Mouse (Mus musculus) liver, embryonic 13.5 days (tissue): ENCODE results near the gene Zfp180. TPM values are rescaled to one million over a fixed set of nuclear protein-coding genes. Genes with fewer than 3 reads are reported as not detected.
"Not testable (repeated sequence)": the region's sequence is repeated elsewhere in the genome, so short reads cannot be mapped to it uniquely, and the experiment has no call there.

Experiments used
- ATAC-seq: fragments of 200-750 bp; cut with Nextera tagmentation; 2 replicates; pipeline ENCODE4 v1.8.0; 2017; ENCODE audit warnings: low read depth, mild to moderate bottlenecking, moderate number of reproducible peaks, moderate library complexity
- DNase-seq: peaks from one replicate; pipeline ENCODE4 v3.0.0; 2022
- H3K27ac ChIP-seq: fragments of 300-500 bp; sonication (generic); 2 replicates; pipeline ENCODE4 v1.5.1; 2015; ENCODE audit warnings: moderate library complexity, mild to moderate bottlenecking, inconsistent platforms
- H3K27me3 ChIP-seq: fragments of 300-500 bp; sonication (generic); 2 replicates; pipeline ENCODE4 v1.6.1; 2015; ENCODE audit warnings: mild to moderate bottlenecking, inconsistent platforms
- H3K36me3 ChIP-seq: fragments of 300-500 bp; sonication (generic); 2 replicates; pipeline ENCODE4 v1.6.1; 2015; ENCODE audit warnings: mild to moderate bottlenecking, inconsistent platforms
- H3K4me1 ChIP-seq: fragments of 300-500 bp; sonication (generic); replicated peaks from 2 replicates; pipeline ENCODE4 v1.6.1; 2015; ENCODE audit warnings: inconsistent platforms
- H3K4me2 ChIP-seq: fragments of 300-500 bp; sonication (generic); 2 replicates; pipeline ENCODE4 v1.6.1; 2015; ENCODE audit warnings: inconsistent platforms, mild to moderate bottlenecking, moderate library complexity
- H3K4me3 ChIP-seq: fragments of 300-500 bp; sonication (generic); replicated peaks from 2 replicates; pipeline ENCODE4 v1.5.1; 2015; ENCODE audit warnings: mild to moderate bottlenecking, inconsistent platforms
- H3K9ac ChIP-seq: fragments of 300-500 bp; sonication (generic); 2 replicates; pipeline ENCODE4 v1.6.1; 2015; ENCODE audit warnings: mild to moderate bottlenecking, inconsistent platforms
- H3K9me3 ChIP-seq: fragments of 300-500 bp; sonication (generic); replicated peaks from 2 replicates; pipeline ENCODE4 v1.6.1; 2016; ENCODE audit warnings: inconsistent platforms
- WGBS: fragments of 180-500 bp; shearing (Covaris S2); methylation state at CpG from one replicate; pipeline ENCODE4 v1.1.7; 2015; ENCODE audit not compliant: insufficient replicate concordance; 5-methylcytosine and 5-hydroxymethylcytosine counted together
- polyA plus RNA-seq: library from polyadenylated mRNA; unstranded; fragments of >200 nt; fragmentation: Nextera tagmentation; extraction: Ambion mirVana; gene quantifications from 2 replicates; pipeline ENCODE4 v1.2.1, GENCODE M21; 2015

Gene Zfp180
- 10.0 and 13.1 TPM in 2 replicates for polyA plus RNA-seq

DNA sequence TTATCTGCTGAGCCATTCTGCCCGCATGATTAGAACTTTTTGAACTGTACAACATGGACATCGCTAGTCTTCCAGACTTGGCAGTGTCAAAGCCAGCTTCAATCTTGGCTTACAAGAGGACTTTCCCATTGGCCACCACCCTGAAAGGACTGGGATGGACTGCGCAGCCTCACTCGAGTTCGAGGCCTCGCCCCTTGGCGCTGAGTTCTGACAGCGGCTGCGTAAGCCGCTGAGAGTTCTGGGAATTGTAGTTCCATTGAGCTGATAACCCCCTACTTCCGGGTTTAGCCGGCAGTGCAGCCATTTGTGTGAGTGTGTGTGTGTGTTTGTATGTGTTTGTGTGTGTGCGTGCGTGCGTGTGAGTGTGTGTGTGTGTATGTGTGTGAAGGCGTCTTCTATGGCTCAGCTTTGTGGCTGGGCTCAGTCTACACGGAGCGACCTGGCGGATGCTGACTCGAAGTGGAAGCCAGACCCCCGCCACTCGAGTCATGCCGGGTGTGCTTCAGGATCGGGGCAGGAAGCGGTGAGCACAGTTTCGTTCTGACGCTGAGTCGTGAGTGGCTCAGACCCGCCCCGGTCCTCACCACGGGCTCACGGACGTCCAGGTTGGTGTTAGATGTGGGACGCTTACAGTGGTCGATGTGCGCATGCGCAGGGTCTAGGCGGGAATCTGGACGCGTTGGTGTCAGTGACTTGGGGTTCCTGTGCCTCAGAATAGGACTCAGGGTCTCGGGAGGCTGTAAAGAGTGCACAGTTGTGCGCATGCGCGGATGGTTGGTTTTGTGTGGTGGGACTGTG lies at the start of gene Zfp180:
Gene Zfp180 (plus strand): TSS at position 291 of the 798 bp plus-strand sequence.
- Histone ChIP-seq H3K4me3 (peak within 1 kb of the TSS; percentile 80), H3K36me3 (peaks cover 25% of the 10 kb centered on the region), H3K27me3 (peaks cover 4% of the 10 kb centered on the region), H3K4me1 (peaks cover 28% of the 10 kb centered on the region), H3K4me2 (peak within 1 kb of the TSS; percentile 93), H3K9me3 (0 out of 2 replicates have a peak, but pooled peaks cover 2% of the 10 kb centered on the region), H3K9ac (peak within 1 kb of the TSS; percentile 85), H3K27ac (peak within 1 kb of the TSS; percentile 92)
- DNase-seq (peak; percentile 93), ATAC-seq (peak; percentile 95)
- 13% methylated on average over 44 of the region's 44 CpGs for WGBS

DNA sequence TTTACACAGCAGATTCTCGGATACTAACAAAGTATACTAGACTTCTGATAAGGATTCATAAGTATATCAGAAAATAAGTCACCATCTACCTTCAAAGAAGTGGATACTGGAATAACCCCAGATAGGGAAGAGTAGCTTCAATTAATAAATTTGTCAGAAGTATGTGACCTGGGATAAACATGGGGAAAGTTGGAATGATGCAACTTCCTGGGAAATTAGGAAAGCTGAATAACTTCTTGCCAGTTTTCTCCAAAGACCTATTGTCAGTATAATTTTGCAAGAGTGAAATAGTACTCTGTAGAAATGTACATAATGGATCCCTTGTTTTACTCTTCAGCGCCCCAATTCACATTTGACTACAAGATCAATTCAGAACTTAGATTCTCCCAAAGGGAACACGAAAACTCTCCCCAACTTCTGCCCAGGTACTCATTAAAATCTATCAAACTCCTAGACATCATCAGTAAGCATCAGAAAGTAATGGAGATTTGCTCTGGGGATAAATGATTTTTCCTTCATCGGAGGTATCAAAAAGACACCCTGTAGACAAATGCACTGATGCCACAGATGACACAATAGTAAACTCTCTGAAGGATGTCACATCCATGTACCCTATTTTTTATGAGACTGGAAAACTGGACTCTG lies 28.9 kb upstream of the Zfp180 start, which contains the start of gene Vmn1r183:
Gene Vmn1r183 (plus strand): TSS at position 595 of the 645 bp plus-strand sequence.
- Histone ChIP-seq H3K9me3 (no peaks in the 10 kb centered on the region), H3K4me3 (no peak within 1 kb of the TSS), H3K4me2 (no peak within 1 kb of the TSS), H3K4me1 (no peaks in the 10 kb centered on the region), H3K27ac (no peak within 1 kb of the TSS), H3K27me3 (no peaks in the 10 kb centered on the region), H3K36me3 (no peaks in the 10 kb centered on the region), H3K9ac (no peak within 1 kb of the TSS)
- DNase-seq (no peak), ATAC-seq (no peak)
- WGBS, result 57% methylated on average over 4 of the region's 4 CpGs

DNA sequence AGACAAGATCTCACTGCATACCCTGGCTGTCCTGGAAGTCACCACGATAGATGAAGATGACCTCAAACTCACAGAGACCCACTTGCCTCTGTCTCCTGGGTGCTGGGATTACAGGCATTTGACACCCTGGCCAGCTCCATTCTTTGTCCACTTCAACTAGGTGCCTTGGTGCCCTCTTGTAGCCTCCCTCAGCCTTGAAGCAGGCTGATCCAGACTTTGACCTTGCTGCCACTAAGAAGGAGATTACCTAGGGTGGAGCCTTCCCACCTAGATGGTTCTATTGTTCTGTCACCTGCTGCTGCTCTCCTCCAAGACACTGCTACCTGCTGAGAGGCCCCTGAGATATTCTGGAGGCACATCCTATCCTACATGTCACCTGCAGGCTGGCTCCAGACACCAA lies 7.3 kb upstream of the Zfp180 start:
- H3K9ac ChIP-seq, H3K4me2 ChIP-seq, H3K27ac ChIP-seq, ATAC-seq, DNase-seq, H3K4me1 ChIP-seq, H3K36me3 ChIP-seq, H3K4me3 ChIP-seq, H3K9me3 ChIP-seq, H3K27me3 ChIP-seq: not testable (repeated sequence)
- 24% methylated on average over 1 of the region's 1 CpGs for WGBS

DNA sequence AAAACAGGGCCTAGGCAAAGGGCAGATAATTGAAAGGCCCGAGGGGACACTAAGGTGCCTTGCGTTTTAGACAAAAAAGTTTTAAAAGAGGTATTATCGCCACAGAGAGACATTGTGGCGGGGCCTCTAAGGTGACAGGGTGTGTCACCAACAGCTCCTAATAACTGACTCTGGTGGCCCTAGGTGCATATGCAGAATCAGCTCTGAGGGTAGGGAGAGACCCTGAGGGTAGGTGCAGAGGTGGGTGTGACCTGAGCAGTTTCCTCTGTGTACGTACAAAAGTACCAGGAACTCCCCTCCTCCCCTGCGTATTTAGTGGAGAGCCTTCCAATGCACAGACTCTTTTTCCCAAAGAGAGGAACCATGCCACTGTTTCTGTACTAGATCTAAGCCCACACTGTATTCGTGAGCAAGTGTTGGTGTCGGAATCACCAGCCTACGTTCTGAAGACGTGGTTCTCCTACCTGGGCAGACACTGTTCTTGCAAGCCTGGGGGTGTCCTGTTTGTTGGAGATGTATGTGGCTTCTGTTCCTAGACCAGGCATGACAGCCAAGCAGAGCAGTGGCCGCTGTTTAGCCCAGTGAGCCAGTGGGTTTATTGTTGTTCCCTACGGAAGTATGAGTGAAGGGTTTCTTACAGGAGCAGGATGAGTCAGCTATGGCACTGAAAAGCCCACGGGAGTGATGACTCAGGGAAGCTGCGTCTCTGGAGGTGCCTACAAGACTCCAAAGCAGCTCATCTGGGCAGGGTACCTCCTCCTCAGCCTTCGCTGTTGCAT lies 922 bp downstream of the Zfp180 start:
- Histone ChIP-seq H3K27ac (peak overlapping the region; percentile 92), H3K4me2 (peak overlapping the region; percentile 93), H3K4me1 (peaks cover 28% of the 10 kb centered on the region), H3K9me3 (0 out of 2 replicates have a peak, but pooled peaks cover 2% of the 10 kb centered on the region), H3K9ac (peak overlapping the region; percentile 85), H3K36me3 (peaks cover 34% of the 10 kb centered on the region), H3K4me3 (peak overlapping the region; percentile 80), H3K27me3 (peaks cover 4% of the 10 kb centered on the region)
- 36% methylated on average over 15 of the region's 15 CpGs for WGBS
- no peak for DNase-seq
- ATAC-seq, result peak; percentile 58

DNA sequence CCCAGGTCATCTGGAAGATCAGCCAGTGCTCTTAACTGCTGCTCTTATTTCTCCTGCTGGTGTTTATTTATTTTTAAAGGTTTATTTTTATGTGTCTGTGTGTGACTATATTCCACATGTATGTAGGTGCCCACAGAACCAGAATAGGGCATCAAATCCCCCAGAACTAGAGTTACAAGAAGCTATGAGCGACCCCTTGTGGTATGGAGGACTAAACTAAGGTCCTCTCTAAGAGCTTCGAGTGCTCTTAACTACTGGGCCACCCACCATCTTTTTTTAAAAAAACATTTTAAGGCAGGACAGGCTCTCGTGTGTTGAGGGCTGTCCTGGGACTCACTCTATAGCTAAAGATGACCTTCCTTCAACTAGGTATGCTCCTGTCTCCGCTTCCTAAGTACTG lies 5.1 kb downstream of the Zfp180 start:
- Histone ChIP-seq H3K4me3 (no peak overlapping the region), H3K27ac (no peak overlapping the region), H3K27me3 (no peaks in the 10 kb centered on the region), H3K9ac (no peak overlapping the region), H3K4me2 (no peak overlapping the region), H3K9me3 (0 out of 2 replicates have a peak, but pooled peaks cover 5% of the 10 kb centered on the region), H3K36me3 (peaks cover 54% of the 10 kb centered on the region), H3K4me1 (peaks cover 24% of the 10 kb centered on the region)
- ATAC-seq (no peak), DNase-seq (no peak)
- WGBS, result 86% methylated on average over 4 of the region's 4 CpGs

DNA sequence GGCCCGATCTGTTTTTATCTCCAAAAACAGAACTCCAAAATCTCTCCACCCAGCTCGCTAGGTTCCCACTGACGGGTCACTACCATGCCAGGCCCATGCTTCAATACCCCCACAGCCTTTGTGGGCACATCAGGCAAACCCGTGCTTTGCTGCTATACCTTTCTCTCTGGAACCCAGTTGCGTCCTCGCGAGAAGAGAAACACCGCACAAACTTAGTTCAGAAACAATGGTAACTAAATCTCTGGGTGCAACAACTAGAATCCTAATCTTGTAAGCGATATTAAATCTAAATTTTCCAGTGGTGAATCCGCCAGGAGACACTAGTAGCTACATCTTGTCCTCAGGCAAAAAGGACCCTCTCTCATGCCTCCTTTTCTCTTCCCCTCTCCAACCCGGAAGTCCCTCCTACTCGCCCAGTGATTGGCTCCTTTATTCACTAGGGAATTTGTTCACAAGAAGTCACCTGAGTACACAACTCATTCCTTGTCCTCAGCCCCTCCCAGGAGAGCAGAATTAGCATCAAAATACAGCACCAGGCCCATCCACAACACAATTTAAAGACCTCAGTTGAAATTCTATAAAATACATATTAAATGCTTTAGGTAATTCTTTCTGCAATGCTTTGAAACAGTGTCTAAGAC lies 5.9 kb downstream of the Zfp180 start:
- ATAC-seq (no peak), DNase-seq (no peak)
- H3K27ac ChIP-seq, result no peak overlapping the region
- H3K4me3 ChIP-seq, result no peak overlapping the region
- peaks cover 22% of the 10 kb centered on the region for H3K4me1 ChIP-seq
- no peak overlapping the region for H3K4me2 ChIP-seq
- peaks cover 57% of the 10 kb centered on the region for H3K36me3 ChIP-seq
- H3K9me3 ChIP-seq, result peaks cover 7% of the 10 kb centered on the region; the same call in 1 of the 2 replicates
- no peak overlapping the region for H3K9ac ChIP-seq
- H3K27me3 ChIP-seq, result no peaks in the 10 kb centered on the region
- 88% methylated on average over 12 of the region's 12 CpGs for WGBS

DNA sequence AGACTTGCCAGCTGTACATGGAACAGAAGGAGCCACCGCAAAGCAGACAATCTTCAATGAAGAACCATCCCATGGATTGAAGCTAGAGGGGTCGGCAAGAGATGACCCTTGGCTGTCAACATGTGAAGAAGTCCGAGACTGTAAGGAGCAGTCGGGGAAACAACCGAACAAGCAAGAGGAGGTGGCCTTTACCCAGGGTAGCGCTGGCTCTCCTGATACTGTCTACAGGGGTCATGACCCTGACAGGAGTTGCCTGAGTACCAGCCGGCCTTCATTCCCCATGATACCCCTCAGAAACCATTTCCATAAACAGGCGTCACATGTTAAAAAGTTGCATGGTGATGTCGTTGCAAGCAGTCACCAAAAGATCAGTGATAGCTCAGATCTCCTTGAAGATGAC lies 22.7 kb downstream of the Zfp180 start:
- peaks cover 74% of the 10 kb centered on the region for H3K9me3 ChIP-seq
- no peak overlapping the region for H3K27ac ChIP-seq
- no peaks in the 10 kb centered on the region for H3K4me1 ChIP-seq
- H3K27me3 ChIP-seq, result no peaks in the 10 kb centered on the region
- DNase-seq (no peak), ATAC-seq (no peak)
- H3K4me2 ChIP-seq, result no peak overlapping the region
- H3K9ac ChIP-seq, result no peak overlapping the region
- H3K4me3 ChIP-seq, result no peak overlapping the region
- peaks cover 99% of the 10 kb centered on the region for H3K36me3 ChIP-seq
- 84% methylated on average over 9 of the region's 9 CpGs for WGBS

DNA sequence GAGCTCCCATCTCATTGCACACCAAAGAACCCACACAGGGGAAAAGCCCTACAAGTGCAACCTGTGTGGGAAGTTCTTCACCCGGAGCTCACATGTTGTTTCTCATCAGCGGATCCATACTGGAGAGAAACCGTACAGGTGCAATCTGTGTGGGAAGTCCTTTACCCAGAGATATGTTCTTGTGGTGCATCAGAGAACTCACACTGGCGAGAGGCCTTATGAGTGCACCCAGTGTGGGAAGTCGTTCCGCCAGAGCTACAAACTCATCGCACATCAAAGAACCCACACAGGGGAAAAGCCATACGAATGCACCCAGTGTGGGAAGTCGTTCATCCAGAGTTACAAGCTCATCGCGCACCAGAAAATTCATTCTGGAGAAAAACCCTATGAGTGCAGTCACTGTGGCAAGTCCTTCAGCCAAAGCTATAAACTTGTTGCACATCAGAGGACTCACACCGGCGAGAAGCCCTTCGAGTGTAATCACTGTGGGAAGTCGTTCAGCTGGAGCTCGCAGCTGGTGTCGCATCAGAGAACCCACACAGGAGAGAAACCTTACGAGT lies 23.5 kb downstream of the Zfp180 start:
- no peak overlapping the region for H3K4me3 ChIP-seq
- 86% methylated on average over 18 of the region's 18 CpGs for WGBS
- H3K4me1 ChIP-seq, result no peaks in the 10 kb centered on the region
- no peak overlapping the region for H3K9ac ChIP-seq
- no peak for ATAC-seq
- no peak overlapping the region for H3K27ac ChIP-seq
- H3K27me3 ChIP-seq, result no peaks in the 10 kb centered on the region
- no peak overlapping the region for H3K4me2 ChIP-seq
- no peak for DNase-seq
- H3K9me3 ChIP-seq, result peaks cover 74% of the 10 kb centered on the region
- H3K36me3 ChIP-seq, result peaks cover 96% of the 10 kb centered on the region

DNA sequence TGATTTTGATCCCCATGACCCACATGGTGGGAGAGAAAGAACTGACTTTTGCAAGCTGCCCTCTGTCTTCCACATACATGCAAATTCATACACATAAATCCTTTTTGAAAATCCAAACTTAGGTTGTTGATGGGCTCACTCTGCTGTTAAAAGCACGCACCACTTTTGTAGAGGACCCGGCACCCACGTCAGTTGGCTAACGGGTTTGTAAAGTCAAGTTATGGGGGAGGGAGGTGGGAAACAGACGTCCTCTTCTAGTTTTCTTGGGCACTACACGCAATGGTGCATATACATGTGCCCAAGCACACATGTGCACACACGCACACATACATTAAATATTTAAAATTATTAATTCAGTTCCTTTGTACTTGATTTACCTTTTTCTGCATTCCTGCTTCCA lies 29.1 kb downstream of the Zfp180 start:
- 86% methylated on average over 7 of the region's 7 CpGs for WGBS
- no peak for DNase-seq
- Histone ChIP-seq H3K4me3 (no peak overlapping the region), H3K9me3 (peaks cover 26% of the 10 kb centered on the region), H3K4me2 (no peak overlapping the region), H3K9ac (no peak overlapping the region), H3K27ac (no peak overlapping the region), H3K27me3 (no peaks in the 10 kb centered on the region), H3K4me1 (peaks cover 17% of the 10 kb centered on the region), H3K36me3 (peaks cover 40% of the 10 kb centered on the region)
- no peak for ATAC-seq

DNA sequence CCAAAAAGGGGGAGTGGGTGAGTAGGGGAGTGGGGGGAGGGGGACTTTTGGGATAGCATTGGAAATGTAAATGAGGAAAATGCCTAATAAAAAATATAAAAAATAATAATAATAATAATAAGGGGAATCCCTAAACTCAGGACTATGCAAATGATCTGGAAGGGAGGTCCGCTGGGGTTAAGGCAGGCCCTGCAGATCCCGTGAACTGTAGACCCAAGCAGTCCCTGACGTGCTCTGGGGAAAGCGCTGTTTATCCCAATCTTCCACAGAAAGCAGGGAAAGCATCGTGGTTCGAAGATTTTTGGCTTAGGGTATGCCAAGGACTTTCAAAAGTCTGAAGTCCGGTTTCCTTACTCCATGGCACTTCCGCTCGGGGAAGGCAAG lies 30.0 kb downstream of the Zfp180 start:
- Histone ChIP-seq H3K27me3 (no peaks in the 10 kb centered on the region), H3K9me3 (peaks cover 17% of the 10 kb centered on the region), H3K9ac (peak overlapping the region; percentile 76), H3K27ac (no peak overlapping the region), H3K4me2 (peak overlapping the region; percentile 80), H3K4me3 (peak overlapping the region; percentile 64), H3K4me1 (peaks cover 18% of the 10 kb centered on the region), H3K36me3 (peaks cover 31% of the 10 kb centered on the region)
- peak; percentile 42; the same call in 1 of the 2 replicates for ATAC-seq
- WGBS, result 23% methylated on average over 9 of the region's 9 CpGs
- DNase-seq, result no peak
